Mouse (Mus musculus) cerebellum, adult 11-12 months (tissue): Measurements from ENCODE around the gene Olfr190.
"Not testable (repeated sequence)": the region's sequence is repeated elsewhere in the genome, so short reads cannot be mapped to it uniquely, and the experiment has no call there.

Source experiments
- DNase-seq: peaks from one replicate; pipeline ENCODE4 v3.0.0; 2022

The Olfr190 gene

DNA sequence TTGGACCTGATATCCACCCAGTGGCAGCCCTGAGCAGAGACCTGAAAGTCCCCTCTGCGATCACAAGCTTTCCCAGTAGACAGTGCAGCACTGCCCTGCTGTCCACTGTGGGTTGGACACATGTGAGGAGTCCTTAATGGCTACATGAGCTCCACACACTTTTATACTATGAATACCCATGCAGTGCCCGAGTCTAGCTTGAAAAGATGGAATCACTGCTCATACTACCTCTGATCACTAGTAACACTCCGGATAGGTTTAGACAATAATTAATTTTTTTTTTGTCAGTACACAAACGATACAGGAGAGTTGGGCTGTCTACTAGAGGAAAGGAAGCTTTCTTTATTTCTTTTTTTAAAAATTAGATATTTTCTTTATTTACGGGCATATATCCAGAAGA, at the start of gene Olfr190:
TSS of gene Olfr190 (minus strand) at position 101 of the 400 bp plus-strand sequence.
- no peak for DNase-seq

DNA sequence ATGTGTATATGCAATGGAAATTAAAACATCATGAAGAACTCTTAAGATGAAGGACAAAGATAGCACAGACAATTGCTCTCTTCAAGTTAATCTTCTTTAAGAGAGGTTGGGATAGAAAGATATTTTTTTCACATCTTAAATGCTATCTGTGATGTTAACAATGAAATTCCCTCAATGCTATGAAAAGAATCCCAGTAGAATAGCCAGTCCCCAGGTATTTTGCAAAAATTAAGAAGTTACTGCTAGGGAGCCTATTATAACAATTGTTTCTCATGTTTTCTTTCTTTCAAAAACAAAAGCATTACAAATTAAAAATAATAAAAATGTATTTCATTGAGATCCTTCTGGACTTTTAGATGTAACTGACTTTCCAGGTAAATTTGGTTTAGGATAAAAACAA, 43.2 kb upstream of the Olfr190 start, which contains the start of gene Olfr194:
TSS of gene Olfr194 (minus strand) at position 101 of the 400 bp plus-strand sequence.
- DNase-seq: no peak

DNA sequence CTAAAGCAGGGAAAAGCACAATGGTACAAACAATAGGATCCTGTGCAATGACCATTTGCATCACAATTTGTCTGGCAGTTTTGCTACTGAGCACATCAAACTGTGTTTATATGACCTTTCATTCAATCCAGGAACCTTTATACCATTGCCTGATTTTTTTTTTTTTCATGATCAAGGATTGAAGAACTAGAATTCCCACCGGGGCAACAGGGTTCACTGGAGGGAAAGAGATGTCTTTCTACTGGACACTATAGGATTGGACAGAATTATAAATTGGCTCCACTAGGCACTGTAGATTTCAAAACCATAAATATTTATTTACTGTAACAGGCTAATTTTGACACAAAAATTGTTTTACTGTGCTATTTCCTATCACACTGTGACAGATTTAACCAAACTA, 34.0 kb upstream of the Olfr190 start, which contains the start of gene Olfr193:
TSS of gene Olfr193 (minus strand) at position 101 of the 400 bp plus-strand sequence.
- DNase-seq: no peak

DNA sequence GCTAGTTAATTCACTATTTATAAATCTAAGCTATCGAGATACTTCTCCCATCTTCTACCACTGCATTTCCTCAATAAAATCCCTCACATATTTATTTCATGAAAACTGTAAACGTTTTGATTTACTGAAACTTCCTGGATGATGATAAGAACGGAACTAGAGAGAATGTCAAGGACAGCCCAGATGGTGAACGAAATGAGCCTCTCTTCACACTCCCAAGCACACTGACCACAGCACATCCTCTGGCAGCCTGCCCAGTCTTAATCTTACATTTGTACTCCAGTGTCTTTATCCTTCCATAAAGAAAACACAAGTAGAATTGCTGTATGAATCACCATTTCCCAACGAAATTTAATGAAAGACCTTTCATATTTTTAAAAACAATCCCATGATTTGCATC, 30.7 kb upstream of the Olfr190 start:
- DNase-seq: not testable (repeated sequence)

DNA sequence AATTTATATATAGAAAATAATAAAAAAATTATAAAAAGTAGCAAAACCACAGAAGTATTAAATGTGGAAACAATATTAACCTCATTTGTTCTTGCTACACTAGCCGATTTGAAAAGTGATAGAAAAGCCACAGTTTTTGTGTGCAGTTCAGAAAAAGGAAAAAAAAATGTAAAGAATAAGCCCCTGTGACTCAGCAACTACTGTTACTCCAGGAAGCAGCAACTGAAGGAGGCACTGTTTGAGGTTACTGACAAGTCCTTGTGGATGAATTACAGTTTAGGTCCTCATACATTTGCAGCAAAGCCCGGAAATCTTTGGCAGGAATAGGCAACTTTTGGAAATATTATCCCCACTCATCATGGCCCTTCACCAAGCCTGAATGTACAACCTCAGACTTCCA, 27.5 kb upstream of the Olfr190 start:
- DNase-seq: no peak

DNA sequence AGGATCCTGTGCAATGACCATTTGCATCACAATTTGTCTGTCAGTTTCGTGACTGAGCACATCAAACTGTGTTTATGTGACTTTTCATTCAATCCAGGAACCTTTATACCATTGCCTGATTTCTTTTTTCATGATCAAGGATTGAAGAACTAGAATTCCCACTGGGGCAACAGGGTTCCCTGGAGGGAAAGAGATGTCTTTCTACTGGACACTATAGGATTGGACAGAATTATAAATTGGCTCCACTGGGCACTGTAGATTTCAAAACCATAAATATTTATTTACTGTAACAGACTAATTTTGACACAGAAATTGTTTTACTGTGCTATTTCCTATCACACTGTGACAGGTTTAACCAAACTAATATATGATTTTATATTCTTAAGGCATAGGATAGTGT, 11.9 kb upstream of the Olfr190 start, which contains the start of gene Olfr191:
TSS of gene Olfr191 (minus strand) at position 101 of the 400 bp plus-strand sequence.
- DNase-seq: not testable (repeated sequence)

DNA sequence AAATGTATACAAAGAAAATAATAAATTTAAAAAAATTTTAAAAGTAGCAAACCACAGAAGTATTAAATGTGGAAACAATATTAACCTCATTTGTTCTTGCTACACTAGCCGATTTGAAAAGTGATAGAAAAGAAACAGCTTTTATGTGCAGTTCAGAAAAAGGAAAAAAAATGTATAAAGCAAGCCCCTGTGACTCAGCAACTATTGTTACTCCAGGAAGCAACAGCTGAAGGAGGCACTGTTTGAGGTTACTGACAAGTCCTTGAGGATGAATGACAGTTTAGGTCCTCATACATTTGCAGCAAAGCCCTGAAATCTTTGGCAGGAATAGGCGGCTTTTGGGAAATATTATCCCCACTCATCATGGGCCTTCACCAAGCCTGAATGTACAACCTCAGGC, 3.3 kb upstream of the Olfr190 start:
- not testable (repeated sequence) for DNase-seq

DNA sequence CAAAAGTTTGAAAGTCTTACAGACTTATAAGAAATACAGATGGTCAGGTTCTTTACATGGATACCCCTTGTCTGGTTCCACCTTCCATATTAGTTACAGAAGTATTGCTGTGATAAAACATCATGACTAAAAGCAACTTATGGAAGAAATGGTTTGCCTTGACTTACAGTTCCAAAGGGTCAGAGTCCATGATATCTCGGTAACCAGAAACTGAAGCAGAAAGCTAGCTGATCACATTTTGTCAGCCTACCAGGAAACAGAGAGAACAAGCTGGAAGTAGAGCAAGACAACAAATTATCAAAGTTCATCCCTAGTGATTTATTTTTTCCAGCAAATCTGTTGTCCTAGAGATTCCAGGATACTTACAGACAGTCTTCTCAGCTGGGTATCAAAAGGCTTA, 4.3 kb downstream of the Olfr190 start:
- no peak for DNase-seq

DNA sequence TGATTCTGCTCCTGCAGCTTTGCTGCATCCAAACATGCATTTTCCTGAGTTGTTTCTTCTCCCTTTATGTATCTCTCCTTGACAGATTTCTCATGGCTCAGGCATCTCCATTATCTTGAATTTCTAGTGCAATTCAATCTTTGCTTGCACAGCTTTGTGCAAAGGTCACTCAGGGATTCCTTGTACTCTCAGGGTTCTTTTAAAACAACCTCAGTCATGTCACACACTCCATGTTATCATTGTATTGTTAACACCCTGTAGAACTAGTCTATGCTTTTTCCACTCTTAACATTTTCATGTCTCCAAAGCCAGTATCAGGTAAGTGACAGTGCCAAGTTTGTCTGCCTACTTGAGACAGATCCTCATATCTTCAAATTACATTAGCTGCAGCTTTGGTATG, 6.0 kb downstream of the Olfr190 start:
- DNase-seq: no peak

DNA sequence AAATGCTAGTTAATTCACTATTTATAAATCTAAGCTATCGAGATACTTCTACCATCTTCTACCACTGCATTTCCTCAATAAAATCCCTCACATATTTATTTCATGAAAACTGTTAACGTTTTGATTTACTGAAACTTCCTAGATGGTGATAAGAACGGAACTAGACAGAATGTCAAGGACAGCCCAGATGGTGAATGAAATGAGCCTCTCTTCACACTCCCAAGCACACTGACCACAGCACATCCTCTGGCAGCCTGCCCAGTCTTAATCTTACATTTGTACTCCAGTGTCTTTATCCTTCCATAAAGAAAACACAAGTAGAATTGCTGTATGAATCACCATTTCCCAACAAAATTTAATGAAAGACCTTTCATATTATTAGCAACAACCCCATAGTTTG, 15.4 kb downstream of the Olfr190 start:
- not testable (repeated sequence) for DNase-seq

DNA sequence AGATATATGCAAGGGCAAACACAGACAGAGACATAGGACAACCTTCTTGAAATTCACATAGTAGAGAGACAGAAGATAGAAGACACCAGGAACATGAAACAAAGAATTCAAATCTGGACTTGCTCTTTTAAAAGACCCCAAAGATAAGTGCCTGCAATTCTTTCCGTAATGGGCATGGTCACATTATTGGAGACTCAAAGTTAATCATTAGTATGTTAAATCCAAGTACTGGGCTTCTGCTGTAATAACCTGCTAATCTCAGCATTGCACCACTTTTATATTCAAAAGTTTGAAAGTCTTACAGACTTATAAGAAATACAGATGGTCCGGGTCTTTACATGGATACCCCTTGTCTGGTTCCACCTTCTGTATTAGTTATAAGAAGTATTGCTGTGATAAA, 28.5 kb downstream of the Olfr190 start:
- not testable (repeated sequence) for DNase-seq

DNA sequence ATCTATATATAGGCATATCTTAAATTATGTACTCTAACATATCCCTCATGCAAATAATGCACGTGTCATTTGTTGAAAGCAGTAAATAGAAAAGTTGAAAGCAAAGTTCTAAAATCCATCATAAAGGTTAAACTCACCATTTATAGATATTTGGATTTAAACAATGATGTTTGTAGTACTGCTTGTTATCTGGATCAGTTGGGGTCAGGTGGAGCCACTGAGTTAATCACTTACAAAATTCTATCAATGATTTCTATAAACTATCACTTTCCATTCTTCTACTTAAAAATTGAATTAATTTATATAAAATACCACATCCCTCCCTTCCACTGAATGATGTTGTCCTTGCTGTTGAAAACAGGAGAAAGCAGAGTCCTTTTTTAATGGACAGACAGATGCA, 28.9 kb downstream of the Olfr190 start:
- DNase-seq: no peak

DNA sequence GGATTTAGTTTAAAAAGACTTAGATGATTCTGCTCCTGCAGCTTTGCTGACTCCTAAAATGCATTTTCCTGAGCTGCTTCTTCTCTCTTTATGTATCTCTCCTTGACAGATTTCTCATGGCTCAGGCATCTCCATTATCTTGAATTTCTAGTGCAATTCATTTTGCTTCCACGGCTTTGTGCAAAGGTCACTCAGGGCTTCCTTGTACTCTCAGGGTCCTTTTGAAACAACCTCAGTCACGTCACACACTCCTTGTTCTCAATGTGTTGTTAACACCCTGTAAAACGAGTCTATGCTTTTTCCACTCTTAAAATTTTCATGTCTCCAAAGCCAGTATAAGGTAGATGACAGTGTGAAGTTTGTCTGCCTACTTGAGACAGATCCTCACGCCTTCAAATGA, 30.2 kb downstream of the Olfr190 start:
- no peak for DNase-seq

DNA sequence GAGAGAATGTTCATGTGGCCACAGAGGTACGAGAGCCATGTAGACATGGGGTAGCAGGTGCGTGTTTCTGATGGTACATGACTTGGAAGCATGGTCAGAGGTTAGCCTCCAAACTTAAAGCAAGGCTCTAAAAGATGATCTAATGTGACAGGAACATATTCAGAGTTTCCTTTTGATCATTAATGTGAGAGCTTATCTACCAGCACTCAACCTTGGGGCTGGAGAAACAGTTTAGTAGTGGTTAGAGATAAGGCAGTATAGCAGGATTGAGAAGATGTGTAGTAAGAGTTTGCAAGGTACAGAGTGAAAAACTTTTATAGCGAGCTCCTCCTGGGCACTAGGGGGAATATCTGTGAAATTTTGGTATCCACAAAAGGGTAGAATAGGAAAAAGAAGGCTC, 32.0 kb downstream of the Olfr190 start:
- no peak for DNase-seq

DNA sequence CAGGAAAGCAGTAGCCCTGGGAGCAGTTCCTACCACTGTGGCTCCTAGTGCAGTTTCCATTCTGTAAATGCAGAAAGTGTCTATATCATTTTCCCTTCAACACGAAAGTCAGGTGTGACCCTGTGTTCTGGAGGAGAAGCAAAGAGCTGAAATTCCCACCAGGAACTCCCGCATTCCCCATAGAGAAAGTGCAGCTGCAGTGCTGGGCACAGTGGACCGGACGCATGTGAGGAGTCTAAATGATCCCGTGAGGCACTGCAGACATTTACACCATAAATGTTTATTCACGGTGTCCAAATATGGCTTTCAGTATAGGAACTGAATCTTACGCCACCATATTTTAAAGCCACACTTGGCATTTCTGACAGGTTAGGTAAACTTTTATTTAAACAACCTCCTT, 38.1 kb downstream of the Olfr190 start, which contains the start of gene Olfr187:
TSS of gene Olfr187 (minus strand) at position 58 of the 400 bp plus-strand sequence.
- DNase-seq: no peak

DNA sequence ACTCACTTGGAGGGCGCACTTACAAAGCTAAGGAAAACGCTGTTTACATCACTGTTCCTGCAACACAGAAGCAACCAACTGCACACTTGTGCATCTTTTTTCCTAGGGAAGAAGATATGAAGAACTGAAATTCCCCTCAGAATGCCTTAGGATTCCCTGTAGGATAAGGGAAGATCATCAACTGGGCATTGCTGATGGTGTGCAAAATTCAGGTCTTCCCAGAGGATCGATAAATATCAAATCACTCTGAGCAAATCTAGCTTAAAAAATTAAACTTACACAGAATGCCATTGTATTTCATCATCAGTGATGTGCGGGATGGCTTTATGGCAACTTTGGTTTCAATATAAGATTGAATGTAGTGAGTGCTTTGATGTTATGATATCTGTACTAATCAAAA, 47.6 kb downstream of the Olfr190 start, which contains the start of gene Olfr186:
TSS of gene Olfr186 (minus strand) at position 101 of the 400 bp plus-strand sequence.
- no peak for DNase-seq
